Mouse (Mus musculus) limb, embryonic 11.5 days (tissue): Measurements from ENCODE around the gene Usp3. TPM values are rescaled to one million over a fixed set of nuclear protein-coding genes. Genes with fewer than 3 reads are reported as not detected.

ENCODE experiments used
- ATAC-seq: fragments of 200-750 bp; cut with Nextera tagmentation; 2 replicates; pipeline ENCODE4 v1.8.0; 2017; ENCODE audit warnings: low read depth; ENCODE audit not compliant: insufficient number of reproducible peaks, low FRiP score, low TSS enrichment
- DNase-seq: peaks from one replicate; pipeline ENCODE4 v3.0.0-alpha.2; 2015; ENCODE audit warnings: low spot score
- H3K27ac ChIP-seq: fragments of 300-500 bp; sonication (generic); replicated peaks from 2 replicates; pipeline ENCODE4 v1.5.1; 2014; ENCODE audit warnings: low read depth, mild to moderate bottlenecking, low read length
- H3K27me3 ChIP-seq: fragments of 300-500 bp; sonication (generic); 2 replicates; pipeline ENCODE4 v1.6.1; 2014; ENCODE audit warnings: mild to moderate bottlenecking, low read length, mixed read lengths; ENCODE audit not compliant: control insufficient read depth, insufficient read depth
- H3K36me3 ChIP-seq: fragments of 300-500 bp; sonication (generic); 2 replicates; pipeline ENCODE4 v1.6.1; 2014; ENCODE audit warnings: mild to moderate bottlenecking, low read length, moderate library complexity, mixed read lengths; ENCODE audit not compliant: control insufficient read depth, insufficient read depth
- H3K4me1 ChIP-seq: fragments of 300-500 bp; sonication (generic); 2 replicates; pipeline ENCODE4 v1.6.1; 2014; ENCODE audit warnings: low read length, mixed read lengths; ENCODE audit not compliant: control insufficient read depth, insufficient read depth
- H3K4me2 ChIP-seq: fragments of 300-500 bp; sonication (generic); 2 replicates; pipeline ENCODE4 v1.6.1; 2014; ENCODE audit warnings: low read depth, mild to moderate bottlenecking, moderate library complexity; ENCODE audit not compliant: severe bottlenecking
- H3K4me3 ChIP-seq: fragments of 300-500 bp; sonication (generic); 2 replicates; pipeline ENCODE4 v1.5.1; 2014; ENCODE audit warnings: low read depth, low read length
- H3K9ac ChIP-seq: fragments of 300-500 bp; sonication (generic); 2 replicates; pipeline ENCODE4 v1.6.1; 2014; ENCODE audit warnings: mild to moderate bottlenecking, low read length
- H3K9me3 ChIP-seq: fragments of 300-500 bp; sonication (generic); 2 replicates; pipeline ENCODE4 v1.6.1; 2016; ENCODE audit warnings: low read length; ENCODE audit not compliant: control insufficient read depth
- WGBS: fragments of 180-500 bp; shearing (Covaris S2); extraction: QIAGEN DNeasy Blood & Tissue Kit; methylation state at CpG from one replicate; pipeline ENCODE4 v1.1.7; 2014; 5-methylcytosine and 5-hydroxymethylcytosine counted together
- polyA plus RNA-seq: library from polyadenylated mRNA; unstranded; fragments of >200 nt; fragmentation: Nextera tagmentation; extraction: Ambion mirVana; gene quantifications from 2 replicates; pipeline ENCODE4 v1.2.1, GENCODE M21; 2014

Usp3 gene
- polyA plus RNA-seq, 1 experiment from 2014 or later = 90.9 TPM

DNA sequence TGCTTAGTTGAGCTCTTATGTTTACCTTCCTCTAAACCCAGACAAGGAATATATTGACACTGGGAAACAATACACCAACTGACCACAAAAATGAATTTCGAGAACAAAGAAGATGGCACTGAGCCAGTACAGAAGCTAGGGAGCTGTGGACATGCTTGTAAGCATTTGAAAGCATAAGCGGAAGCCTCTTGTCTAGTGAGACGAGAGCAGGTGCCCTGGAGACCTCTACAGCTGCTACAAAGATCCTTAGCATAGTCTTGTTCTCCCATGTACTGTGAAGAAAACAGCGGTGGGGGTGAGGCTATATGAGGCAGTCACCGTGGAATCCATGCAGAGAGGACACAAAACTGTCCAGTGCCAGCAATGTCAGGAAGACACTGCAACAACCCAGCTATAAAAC, 74.0 kb downstream of the Usp3 start:
- ATAC-seq (no peak), DNase-seq (no peak)
- H3K9ac ChIP-seq = no peak overlapping the region
- no peaks in the 10 kb centered on the region for H3K4me1 ChIP-seq
- H3K4me3 ChIP-seq = no peak overlapping the region
- H3K9me3 ChIP-seq = no peaks in the 10 kb centered on the region
- no peak overlapping the region for H3K27ac ChIP-seq
- H3K36me3 ChIP-seq = peaks cover 32% of the 10 kb centered on the region
- no peak overlapping the region for H3K4me2 ChIP-seq
- no peaks in the 10 kb centered on the region for H3K27me3 ChIP-seq
- WGBS = 92% methylated on average over 5 of the region's 5 CpGs

- 91% methylated on average over 5 of the region's 5 CpGs for WGBS
- Histone ChIP-seq H3K27ac (no peak overlapping the region), H3K4me3 (no peak overlapping the region), H3K27me3 (no peaks in the 10 kb centered on the region), H3K9me3 (no peaks in the 10 kb centered on the region), H3K9ac (no peak overlapping the region), H3K4me1 (peaks cover 2% of the 10 kb centered on the region; the same call in 1 of the 2 replicates), H3K4me2 (no peak overlapping the region), H3K36me3 (peaks cover 29% of the 10 kb centered on the region)
- ATAC-seq (no peak), DNase-seq (no peak)
Measured at GRCm38 (mm10) chr9:66518251-66518650, 74.7 kb downstream of the Usp3 start.

GRCm38 (mm10) chr9:66517746-66518145, 75.2 kb downstream of the Usp3 start:
- no peak overlapping the region for H3K27ac ChIP-seq
- no peak for DNase-seq
- no peaks in the 10 kb centered on the region for H3K9me3 ChIP-seq
- no peak for ATAC-seq
- H3K4me1 ChIP-seq = peaks cover 2% of the 10 kb centered on the region; the same call in 1 of the 2 replicates
- H3K9ac ChIP-seq = no peak overlapping the region
- H3K27me3 ChIP-seq = no peaks in the 10 kb centered on the region
- WGBS = 94% methylated on average over 10 of the region's 10 CpGs
- H3K36me3 ChIP-seq = peaks cover 29% of the 10 kb centered on the region
- H3K4me2 ChIP-seq = no peak overlapping the region
- H3K4me3 ChIP-seq = no peak overlapping the region

DNA sequence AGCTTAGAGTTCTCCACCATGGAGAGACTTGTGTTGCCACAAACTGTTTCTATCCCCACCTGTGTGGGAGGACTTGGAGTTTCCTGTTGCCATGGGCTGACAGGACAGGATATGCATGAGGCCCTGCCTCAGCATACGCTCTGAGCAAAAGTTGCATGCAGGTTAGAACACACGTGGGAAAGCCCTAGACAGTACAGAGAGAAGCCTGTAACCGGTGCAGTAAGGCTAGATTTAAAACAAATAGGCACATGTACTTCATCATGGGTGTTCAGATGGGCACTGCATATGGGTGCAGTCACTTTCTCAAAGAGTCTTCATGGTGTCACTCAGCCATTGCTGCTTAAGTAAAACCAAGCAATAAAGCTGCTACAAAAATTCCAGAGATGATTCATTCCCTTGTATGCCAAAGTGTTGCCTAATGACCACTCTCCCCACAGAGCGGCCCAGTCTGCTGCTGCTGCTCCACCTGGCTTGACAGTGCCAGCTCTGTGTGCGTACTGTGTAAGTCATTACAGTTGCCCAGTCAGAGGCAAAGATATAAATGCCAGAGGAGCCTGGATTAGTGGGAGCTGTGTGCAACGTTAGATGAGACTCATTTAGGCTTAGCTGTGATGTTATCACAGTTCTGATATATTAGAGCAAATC, 76.5 kb downstream of the Usp3 start:
- Histone ChIP-seq H3K4me3 (no peak overlapping the region), H3K27ac (no peak overlapping the region), H3K9ac (no peak overlapping the region), H3K4me2 (no peak overlapping the region), H3K9me3 (no peaks in the 10 kb centered on the region), H3K36me3 (peaks cover 26% of the 10 kb centered on the region), H3K27me3 (no peaks in the 10 kb centered on the region), H3K4me1 (peaks cover 2% of the 10 kb centered on the region; the same call in 1 of the 2 replicates)
- 92% methylated on average over 6 of the region's 6 CpGs for WGBS
- DNase-seq (no peak), ATAC-seq (no peak)

- ATAC-seq = no peak
- Histone ChIP-seq H3K4me1 (peaks cover 2% of the 10 kb centered on the region; the same call in 1 of the 2 replicates), H3K27ac (no peak overlapping the region), H3K4me3 (no peak overlapping the region), H3K4me2 (no peak overlapping the region), H3K9ac (no peak overlapping the region), H3K9me3 (no peaks in the 10 kb centered on the region), H3K27me3 (no peaks in the 10 kb centered on the region), H3K36me3 (peaks cover 22% of the 10 kb centered on the region)
- no peak for DNase-seq
- WGBS = 95% methylated on average over 10 of the region's 10 CpGs
Measured at GRCm38 (mm10) chr9:66515680-66516210, 77.2 kb downstream of the Usp3 start.

GRCm38 (mm10) chr9:66515115-66515514, 77.8 kb downstream of the Usp3 start:
- no peak overlapping the region for H3K4me2 ChIP-seq
- DNase-seq (no peak), ATAC-seq (no peak)
- no peaks in the 10 kb centered on the region for H3K9me3 ChIP-seq
- no peak overlapping the region for H3K9ac ChIP-seq
- H3K4me3 ChIP-seq = no peak overlapping the region
- peaks cover 19% of the 10 kb centered on the region for H3K36me3 ChIP-seq
- H3K27ac ChIP-seq = no peak overlapping the region
- H3K27me3 ChIP-seq = no peaks in the 10 kb centered on the region
- 88% methylated on average over 2 of the region's 2 CpGs for WGBS
- peaks cover 7% of the 10 kb centered on the region; the same call in 1 of the 2 replicates for H3K4me1 ChIP-seq

DNA sequence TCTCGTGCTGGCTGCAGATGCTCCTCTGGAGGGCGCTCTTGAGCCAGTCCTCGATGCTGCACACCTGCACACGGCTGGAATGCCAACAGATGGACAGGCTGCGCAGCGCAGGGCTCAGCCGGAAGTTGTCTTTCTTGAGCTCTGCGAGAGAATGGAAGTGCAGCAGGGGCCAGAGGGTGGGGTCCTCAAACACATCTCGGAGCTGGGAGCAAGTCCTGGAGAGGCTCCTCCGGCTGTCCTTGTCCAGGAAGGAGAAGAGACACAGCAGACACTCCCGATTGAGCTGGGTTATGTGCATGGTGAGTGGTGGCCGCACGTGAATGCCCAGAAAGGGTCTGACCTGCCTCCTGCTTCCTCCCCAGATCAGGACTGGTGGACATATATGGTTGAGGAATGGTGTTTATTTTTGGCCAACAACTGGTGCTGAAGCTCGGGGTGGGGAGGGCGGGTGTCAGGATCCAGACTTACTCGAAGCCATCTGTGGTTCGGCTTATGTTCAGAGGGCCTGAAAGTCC, 78.6 kb downstream of the Usp3 start, which contains the start of gene Fbxl22:
Gene Fbxl22, minus strand, starts transcription at position 338 of the 515 bp plus-strand sequence.
- Histone ChIP-seq H3K4me2 (no peak within 1 kb of the TSS), H3K4me3 (no peak within 1 kb of the TSS), H3K4me1 (peaks cover 7% of the 10 kb centered on the region; the same call in 1 of the 2 replicates), H3K9me3 (no peaks in the 10 kb centered on the region), H3K27ac (no peak within 1 kb of the TSS; the same call in 1 of the 2 replicates), H3K36me3 (peaks cover 16% of the 10 kb centered on the region), H3K9ac (no peak within 1 kb of the TSS; the same call in 1 of the 2 replicates), H3K27me3 (no peaks in the 10 kb centered on the region)
- ATAC-seq (no peak), DNase-seq (peak; percentile 57)
- 71% methylated on average over 17 of the region's 17 CpGs for WGBS

DNA sequence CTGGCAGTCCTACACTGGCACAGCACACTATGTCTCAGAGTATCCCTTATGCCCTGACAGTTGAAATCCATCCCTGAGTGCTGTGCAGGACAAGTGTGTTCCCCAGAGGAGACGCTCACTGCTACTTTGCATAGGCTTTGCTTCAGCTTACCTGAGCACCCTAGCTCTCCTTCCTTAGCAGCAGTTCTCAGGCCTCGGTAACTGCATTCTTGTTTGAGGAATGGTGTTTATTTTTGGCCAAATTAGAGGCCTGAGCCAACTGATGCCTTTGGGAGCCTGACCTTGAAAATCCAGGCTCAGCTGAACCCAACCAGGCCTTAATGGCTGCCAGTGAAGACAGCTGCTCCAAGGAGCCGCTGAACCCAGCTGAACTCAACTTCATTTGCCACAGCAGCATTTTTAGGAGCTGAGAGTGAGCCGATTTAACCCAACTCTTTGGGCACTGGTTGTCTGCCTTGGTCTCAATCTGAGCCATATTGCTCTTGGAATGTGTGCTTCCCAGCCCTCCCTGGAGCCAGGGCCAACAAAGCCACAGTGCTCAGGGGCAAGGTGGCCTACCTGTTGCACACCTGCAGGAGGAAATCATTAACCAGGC, 79.2 kb downstream of the Usp3 start:
- ATAC-seq (no peak), DNase-seq (no peak)
- Histone ChIP-seq H3K36me3 (peaks cover 17% of the 10 kb centered on the region), H3K4me1 (peaks cover 7% of the 10 kb centered on the region; the same call in 1 of the 2 replicates), H3K27me3 (no peaks in the 10 kb centered on the region), H3K9me3 (no peaks in the 10 kb centered on the region), H3K9ac (no peak overlapping the region; the same call in 1 of the 2 replicates), H3K4me3 (no peak overlapping the region), H3K27ac (no peak overlapping the region), H3K4me2 (no peak overlapping the region)
- 87% methylated on average over 4 of the region's 4 CpGs for WGBS
